Mouse (Mus musculus) stomach, postnatal 0 days (tissue): ENCODE results near the gene Ephb6. TPM values are rescaled to one million over a fixed set of nuclear protein-coding genes. Genes with fewer than 3 reads are reported as not detected.

Source experiments
- ATAC-seq: fragments of 200-750 bp; cut with Nextera tagmentation; 2 replicates; pipeline ENCODE4 v1.8.0; 2017; ENCODE audit not compliant: low FRiP score, low TSS enrichment
- DNase-seq: peaks from one replicate; pipeline ENCODE4 v3.0.0-alpha.2; 2016; ENCODE audit warnings: low spot score
- H3K27ac ChIP-seq: fragments of 300-500 bp; sonication (generic); replicated peaks from 2 replicates; pipeline ENCODE4 v1.5.1; 2014; ENCODE audit warnings: mild to moderate bottlenecking, control low read depth
- H3K27me3 ChIP-seq: fragments of 300-500 bp; sonication (generic); 2 replicates; pipeline ENCODE4 v1.6.1; 2014; ENCODE audit warnings: low read length; ENCODE audit not compliant: control insufficient read depth, insufficient read depth
- H3K36me3 ChIP-seq: fragments of 300-500 bp; sonication (generic); 2 replicates; pipeline ENCODE4 v1.6.1; 2014; ENCODE audit warnings: low read length, mixed read lengths; ENCODE audit not compliant: control insufficient read depth, insufficient read depth
- H3K4me1 ChIP-seq: fragments of 300-500 bp; sonication (generic); replicated peaks from 2 replicates; pipeline ENCODE4 v1.6.1; 2014; ENCODE audit warnings: antibody characterized with exemption; ENCODE audit not compliant: control insufficient read depth, insufficient read depth
- H3K4me2 ChIP-seq: fragments of 300-500 bp; sonication (generic); replicated peaks from 2 replicates; pipeline ENCODE4 v1.6.1; 2014; ENCODE audit warnings: low read depth, mild to moderate bottlenecking, control low read depth, moderate library complexity
- H3K4me3 ChIP-seq: fragments of 300-500 bp; sonication (generic); 2 replicates; pipeline ENCODE4 v1.5.1; 2014; ENCODE audit warnings: low read depth, low read length, control low read depth
- H3K9ac ChIP-seq: fragments of 300-500 bp; sonication (generic); 2 replicates; pipeline ENCODE4 v1.6.1; 2014; ENCODE audit warnings: mild to moderate bottlenecking, low read length, control low read depth, mixed read lengths
- H3K9me3 ChIP-seq: fragments of 300-500 bp; sonication (generic); 2 replicates; pipeline ENCODE4 v1.6.1; 2016; ENCODE audit warnings: low read length; ENCODE audit not compliant: control insufficient read depth
- CTCF ChIP-seq: IDR thresholded peaks from 2 replicates; pipeline ENCODE4 v1.5.1; 2016; ENCODE audit warnings: antibody characterized with exemption, low read depth, mild to moderate bottlenecking, moderate library complexity
- EP300 ChIP-seq: optimal IDR thresholded peaks from 2 replicates; pipeline ENCODE3; 2016; ENCODE audit warnings: antibody characterized with exemption
- WGBS: fragments of 180-500 bp; shearing (Covaris S2); extraction: QIAGEN DNeasy Blood & Tissue Kit; methylation state at CpG from one replicate; pipeline ENCODE4 v1.1.7; 2014; 5-methylcytosine and 5-hydroxymethylcytosine counted together
- polyA plus RNA-seq: library from polyadenylated mRNA; unstranded; fragments of >200 nt; fragmentation: Nextera tagmentation; extraction: Ambion mirVana; gene quantifications from 2 replicates; pipeline ENCODE4 v1.2.1, GENCODE M21; 2015

The Ephb6 gene
- polyA plus RNA-seq, 1 experiment from 2014 or later = 23.5 TPM

DNA sequence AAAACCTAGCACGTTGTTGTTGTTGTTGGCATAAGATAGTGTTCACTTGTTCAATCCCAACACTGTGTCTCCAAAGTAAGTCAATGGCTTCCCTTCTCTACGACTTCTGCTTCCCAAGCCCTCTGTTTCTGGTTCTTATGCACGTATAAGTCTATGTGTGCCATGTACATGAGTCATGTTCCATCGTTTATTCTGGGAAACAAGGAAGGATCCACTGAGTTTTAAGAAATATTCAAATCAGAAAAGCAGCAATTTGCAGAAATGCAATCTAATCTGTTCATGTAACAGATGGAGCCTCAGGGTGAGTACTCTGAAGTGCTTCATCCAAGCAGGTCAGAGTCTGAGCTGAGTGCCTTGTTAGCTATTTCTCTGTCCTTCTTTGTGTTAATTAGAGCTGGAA lies 26.3 kb downstream of the Ephb6 start:
- no peak for TF ChIP-seq CTCF
- no peak for TF ChIP-seq EP300
- no peak overlapping the region for H3K9ac ChIP-seq
- no peaks in the 10 kb centered on the region for H3K4me1 ChIP-seq
- no peak overlapping the region for H3K4me3 ChIP-seq
- no peak overlapping the region for H3K4me2 ChIP-seq
- WGBS = 71% methylated on average over 4 of the region's 4 CpGs
- H3K9me3 ChIP-seq = no peaks in the 10 kb centered on the region
- ATAC-seq (no peak), DNase-seq (no peak)
- no peak overlapping the region for H3K27ac ChIP-seq
- H3K36me3 ChIP-seq = no peaks in the 10 kb centered on the region
- H3K27me3 ChIP-seq = no peaks in the 10 kb centered on the region

DNA sequence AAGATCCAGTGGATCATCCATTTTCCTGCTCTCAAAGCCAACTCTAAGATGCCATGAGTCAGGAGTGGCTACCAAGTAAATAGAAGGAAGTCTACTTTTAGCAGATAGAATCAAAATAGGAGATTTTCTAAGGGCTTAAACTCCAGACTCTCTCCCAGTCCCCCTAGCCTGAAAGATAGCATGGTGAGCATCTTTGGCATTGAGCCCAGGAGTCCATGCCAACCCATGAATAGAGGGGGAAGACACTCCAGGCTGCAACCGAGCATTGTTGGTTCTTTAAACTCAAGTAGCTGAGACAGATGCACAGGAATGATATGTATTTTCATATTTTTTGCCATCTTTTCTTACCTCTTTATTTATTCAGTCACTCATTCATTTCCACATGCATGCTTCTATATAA lies 29.9 kb downstream of the Ephb6 start:
- no peaks in the 10 kb centered on the region for H3K4me1 ChIP-seq
- no peak overlapping the region for H3K4me3 ChIP-seq
- H3K27me3 ChIP-seq = no peaks in the 10 kb centered on the region
- WGBS = 31% methylated on average over 1 of the region's 1 CpGs
- H3K27ac ChIP-seq = no peak overlapping the region
- TF ChIP-seq EP300 (no peak), CTCF (no peak)
- H3K9me3 ChIP-seq = no peaks in the 10 kb centered on the region
- no peak for DNase-seq
- ATAC-seq = no peak
- peak overlapping the region; percentile 50 for H3K4me2 ChIP-seq
- no peak overlapping the region for H3K9ac ChIP-seq
- no peaks in the 10 kb centered on the region for H3K36me3 ChIP-seq

DNA sequence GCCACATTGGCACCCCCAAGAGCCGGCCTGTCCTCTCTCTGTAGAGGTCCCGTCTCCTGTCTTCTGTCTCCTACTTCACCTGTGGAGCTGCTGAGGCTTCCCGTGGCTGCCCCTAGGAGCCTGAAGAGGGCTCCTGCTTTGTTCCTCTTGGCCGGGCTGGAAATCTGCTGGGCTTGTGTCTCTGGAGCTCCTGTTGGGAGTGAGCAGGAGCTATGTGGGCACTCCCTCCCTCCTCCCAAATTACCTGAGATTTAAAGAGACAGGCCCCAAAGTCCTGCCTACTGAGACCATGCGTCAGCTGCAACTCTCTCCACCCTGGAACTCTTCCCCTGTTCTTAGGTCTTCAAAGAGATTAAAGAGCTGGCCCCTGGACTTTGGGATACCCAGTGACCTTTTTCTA lies 30.9 kb downstream of the Ephb6 start, which contains the start of gene Trpv6:
Gene Trpv6, minus strand, starts transcription at position 228 of the 400 bp plus-strand sequence.
- Histone ChIP-seq H3K27me3 (no peaks in the 10 kb centered on the region), H3K4me3 (peak within 1 kb of the TSS; percentile 37), H3K4me1 (no peaks in the 10 kb centered on the region), H3K36me3 (no peaks in the 10 kb centered on the region), H3K9me3 (no peaks in the 10 kb centered on the region), H3K9ac (peak within 1 kb of the TSS; percentile 51), H3K4me2 (peak within 1 kb of the TSS; percentile 50), H3K27ac (0 out of 2 replicates have a peak within 1 kb of the TSS, but pooled peaks have one; percentile 18)
- TF ChIP-seq EP300 (no peak), CTCF (no peak)
- WGBS = 11% methylated on average over 5 of the region's 5 CpGs
- ATAC-seq = peak; percentile 35; the same call in 1 of the 2 replicates
- peak; percentile 42 for DNase-seq

DNA sequence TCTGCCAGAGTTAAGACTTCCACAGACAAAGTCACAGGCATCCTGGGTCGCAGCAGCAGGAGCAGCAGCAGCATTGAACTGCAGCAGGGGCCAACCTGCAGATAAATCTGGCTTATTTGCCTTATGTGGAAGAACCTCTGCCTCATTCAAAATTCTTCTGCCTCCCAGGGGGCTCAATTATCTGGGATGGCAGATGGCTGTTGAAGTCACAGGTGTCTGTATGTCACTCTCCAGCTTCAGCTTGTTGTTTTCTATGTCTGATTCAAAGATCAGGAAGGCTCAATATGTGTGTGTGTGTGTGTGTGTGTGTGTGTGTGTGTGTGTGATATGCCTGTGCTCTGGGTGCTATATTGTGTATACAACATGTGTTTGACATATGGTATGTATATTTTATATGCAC lies 32.1 kb downstream of the Ephb6 start:
- no peaks in the 10 kb centered on the region for H3K4me1 ChIP-seq
- no peak overlapping the region for H3K4me2 ChIP-seq
- ATAC-seq (no peak), DNase-seq (no peak)
- H3K9ac ChIP-seq = no peak overlapping the region
- H3K27me3 ChIP-seq = no peaks in the 10 kb centered on the region
- 21% methylated on average over 1 of the region's 1 CpGs for WGBS
- H3K27ac ChIP-seq = 0 out of 2 replicates have a peak overlapping the region, but pooled peaks have one; percentile 18
- no peaks in the 10 kb centered on the region for H3K9me3 ChIP-seq
- no peaks in the 10 kb centered on the region for H3K36me3 ChIP-seq
- TF ChIP-seq EP300 (no peak), CTCF (no peak)
- H3K4me3 ChIP-seq = no peak overlapping the region

DNA sequence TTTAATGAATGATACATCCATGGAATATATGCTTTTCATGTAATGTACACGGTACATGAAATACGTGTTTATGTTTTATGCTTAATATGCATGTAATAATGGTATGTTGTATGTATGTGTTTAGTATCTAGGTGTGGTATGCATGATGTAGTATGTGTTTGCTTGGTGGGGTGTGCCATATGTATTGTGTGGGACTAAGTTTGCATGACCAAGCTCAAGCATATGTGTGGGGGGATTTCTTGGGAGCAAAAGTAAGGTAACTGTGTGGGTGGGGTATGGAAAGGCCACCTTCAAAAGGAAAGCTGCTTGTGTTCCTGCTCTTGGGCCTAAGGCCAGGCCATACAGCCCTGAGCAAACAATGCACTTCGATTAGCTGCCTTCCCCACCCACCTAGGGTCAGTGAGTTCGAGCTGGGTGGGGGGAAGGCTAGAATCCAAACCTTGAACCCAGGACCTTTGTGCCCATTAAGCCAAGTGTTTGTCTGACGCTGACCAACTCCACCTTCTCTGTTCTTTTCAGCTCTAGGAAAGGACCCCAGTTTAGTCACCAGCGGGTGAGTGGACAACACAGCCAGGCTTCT lies 32.7 kb downstream of the Ephb6 start:
- H3K27ac ChIP-seq = no peak overlapping the region
- H3K4me3 ChIP-seq = no peak overlapping the region
- H3K36me3 ChIP-seq = no peaks in the 10 kb centered on the region
- WGBS = 60% methylated on average over 6 of the region's 6 CpGs
- TF ChIP-seq EP300 (no peak), CTCF (no peak)
- H3K4me1 ChIP-seq = no peaks in the 10 kb centered on the region
- no peak overlapping the region for H3K9ac ChIP-seq
- DNase-seq (peak; percentile 47), ATAC-seq (peak; percentile 59)
- no peaks in the 10 kb centered on the region for H3K9me3 ChIP-seq
- no peak overlapping the region for H3K4me2 ChIP-seq
- no peaks in the 10 kb centered on the region for H3K27me3 ChIP-seq

DNA sequence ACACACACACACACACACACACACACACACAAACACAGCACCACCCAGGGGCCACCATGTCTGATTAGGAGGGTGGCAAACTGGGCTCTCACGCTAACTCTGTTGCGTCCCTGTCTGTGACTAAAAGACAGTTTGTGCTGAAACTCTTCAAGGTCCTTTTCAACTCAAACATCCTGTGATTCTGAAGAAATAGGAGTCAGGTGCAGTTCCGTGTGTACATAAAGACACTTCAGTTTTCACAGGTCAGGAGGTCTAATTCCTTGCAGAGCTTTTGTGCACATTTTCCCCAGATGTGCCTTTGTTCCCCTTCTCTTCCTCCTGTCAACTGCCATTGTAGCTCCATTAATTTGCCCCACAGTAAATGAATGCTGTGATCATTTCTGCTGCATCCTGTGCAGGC lies 35.2 kb downstream of the Ephb6 start:
- Histone ChIP-seq H3K36me3 (no peaks in the 10 kb centered on the region), H3K4me2 (no peak overlapping the region), H3K9me3 (no peaks in the 10 kb centered on the region), H3K27me3 (no peaks in the 10 kb centered on the region), H3K27ac (no peak overlapping the region), H3K9ac (no peak overlapping the region), H3K4me1 (no peaks in the 10 kb centered on the region), H3K4me3 (no peak overlapping the region)
- ATAC-seq (no peak), DNase-seq (no peak)
- 67% methylated on average over 3 of the region's 3 CpGs for WGBS
- TF ChIP-seq CTCF = no peak
- TF ChIP-seq EP300 = no peak
